ENCODE assay signal across 8 mouse cellular contexts in genomic region chrX:38473164-38473536, GRCm38 (mm10). TPM values are rescaled to one million over a fixed set of nuclear protein-coding genes. Genes with fewer than 3 reads are reported as not detected.
A peak's percentile ranks its signal among the peaks of the same experiment; 100 is the strongest.
DNase-seq lines count a peak whose midpoint lies in the region; ATAC-seq lines count a peak whose summit lies in the region.

No protein-coding gene starts in this region.

- H3K36me3 ChIP-seq in intestine, embryonic 14.5 days (ENCODE audit: control insufficient read depth, insufficient read depth, low read length), result no peaks in the 10 kb centered on the region
- H3K36me3 ChIP-seq in midbrain, embryonic 12.5 days, result no peaks in the 10 kb centered on the region

- H3K27ac ChIP-seq in intestine, embryonic 14.5 days (ENCODE audit: low read depth), result peak overlapping the region; percentile 84
- no peak overlapping the region for H3K27ac ChIP-seq in midbrain, embryonic 12.5 days (replicated peaks)

- H3K4me2 ChIP-seq in intestine, embryonic 14.5 days (ENCODE audit: low read length), result peak overlapping the region; percentile 44; the same call in 1 of the 2 replicates
- peak overlapping the region; percentile 34 for H3K4me2 ChIP-seq in midbrain, embryonic 12.5 days (replicated peaks)

- H3K9ac ChIP-seq in intestine, embryonic 14.5 days (ENCODE audit: low read length), result no peak overlapping the region
- no peak overlapping the region for H3K9ac ChIP-seq in midbrain, embryonic 12.5 days (replicated peaks)

- no peaks in the 10 kb centered on the region for H3K9me3 ChIP-seq in intestine, embryonic 14.5 days (ENCODE audit: control insufficient read depth, low read length)
- H3K9me3 ChIP-seq in midbrain, embryonic 12.5 days, result no peaks in the 10 kb centered on the region

- no peaks in the 10 kb centered on the region for H3K27me3 ChIP-seq in intestine, embryonic 14.5 days (replicated peaks; ENCODE audit: control insufficient read depth, insufficient read depth, low read length)
- no peaks in the 10 kb centered on the region for H3K27me3 ChIP-seq in midbrain, embryonic 12.5 days

- WGBS in intestine, embryonic 14.5 days, result 23% methylated on average over 10 of the region's 10 CpGs
- WGBS in midbrain, embryonic 12.5 days, result 21% methylated on average over 10 of the region's 10 CpGs

- peak; percentile 80 for ATAC-seq in intestine, embryonic 14.5 days (replicated peaks; ENCODE audit: low FRiP score, low TSS enrichment, low read depth)
- ATAC-seq in midbrain, embryonic 12.5 days (ENCODE audit: low FRiP score, low read depth), result peak; percentile 70

- peak; percentile 2 to 3 for DNase-seq in cerebellum, postnatal 36 days
- no peak for DNase-seq in cerebellum, adult 11 months
- peak; percentile 3 for DNase-seq in urinary bladder, postnatal 14 days (ENCODE audit: low spot score)
- DNase-seq in urinary bladder, adult 2 months (ENCODE audit: low spot score), result no peak
- DNase-seq in intestine, embryonic 14.5 days (ENCODE audit: low spot score), result peak; percentile 52
- no peak for DNase-seq in spleen, postnatal 14 days (ENCODE audit: low spot score in 2 of 2)
- no peak for DNase-seq in cerebellum, adult 8-10 months

- H3K4me1 ChIP-seq in intestine, embryonic 14.5 days (replicated peaks; ENCODE audit: control insufficient read depth, insufficient read depth, low read length), result no peaks in the 10 kb centered on the region
- no peaks in the 10 kb centered on the region for H3K4me1 ChIP-seq in midbrain, embryonic 12.5 days

- peak overlapping the region; percentile 37 for H3K4me3 ChIP-seq in intestine, embryonic 14.5 days (ENCODE audit: low read depth, low read length)
- H3K4me3 ChIP-seq in midbrain, embryonic 12.5 days, result peak overlapping the region; percentile 52

RNA-seq across cellular contexts. Expression of gene Lamp2, which starts 16.9 kb away (rescaled TPM):
- 181 and 199 TPM in 2 replicates for polyA plus RNA-seq in urinary bladder, adult 2 months (2012; rRNA removed)
- 131 and 144 TPM in 2 replicates for polyA plus RNA-seq in intestine, embryonic 14.5 days (2014; fragmentation: Nextera tagmentation; extraction: Ambion mirVana)
- 66.9 and 68.4 TPM in 2 replicates for polyA plus RNA-seq in midbrain, embryonic 12.5 days (2016; fragmentation: Nextera tagmentation; extraction: Ambion mirVana)

Comparison
In these comparisons a context has a peak if more than half of its experiments do, and no peak if none do; other contexts are left out.
1. DNase-seq: peak in cerebellum, postnatal 36 days (2 of 2), urinary bladder, postnatal 14 days (single experiment) and intestine, embryonic 14.5 days (single experiment); none in cerebellum, adult 11 months (single experiment), urinary bladder, adult 2 months (single experiment), spleen, postnatal 14 days (0 of 2) and cerebellum, adult 8-10 months (single experiment).